Comparison of ENCODE assay signal across 14 mouse cellular contexts in the genomic region with DNA sequence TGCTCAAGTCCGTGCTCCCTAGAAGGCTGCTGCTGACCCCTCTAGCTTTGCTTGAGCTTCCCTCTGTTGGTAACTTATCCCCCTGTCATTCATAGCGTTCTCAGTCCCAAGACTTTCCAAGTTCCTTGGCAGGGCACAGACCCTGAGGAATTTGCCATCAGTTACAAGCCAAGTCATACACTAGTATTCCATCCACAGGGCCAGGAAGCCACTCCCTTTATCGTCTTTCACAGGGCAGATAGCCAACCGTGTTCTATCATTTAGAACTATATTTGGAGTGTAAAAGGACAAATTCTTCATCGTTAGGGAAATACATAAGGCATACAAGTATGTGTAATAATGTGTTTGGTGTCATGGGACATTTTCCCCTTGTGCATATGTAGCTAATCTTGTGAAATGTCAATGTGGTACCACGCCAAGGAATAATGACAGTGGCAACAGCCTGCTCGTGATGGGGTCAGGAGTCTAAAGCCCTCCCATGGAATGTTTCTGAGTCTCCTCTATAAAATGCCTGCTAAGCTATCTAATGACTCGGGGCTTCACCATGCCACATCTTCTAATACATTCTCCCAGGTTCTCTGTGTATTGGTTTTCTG.
"Had no signal": no experiment of that assay in that cellular context is flagged by ENCODE, and none has a peak within 500 bp of the region (broad histone marks: within the 10 kb centered on the region; RNA-seq: fewer than 3 reads in every experiment).

No protein-coding gene starts in this region.

- H3K9ac ChIP-seq: limb, embryonic 13.5 days; liver, embryonic 15.5 days; midbrain, embryonic 13.5 days; neural tube, embryonic 15.5 days had no signal

- H3K9me3 ChIP-seq: limb, embryonic 13.5 days; liver, embryonic 15.5 days; midbrain, embryonic 13.5 days; neural tube, embryonic 15.5 days had no signal

- H3K4me3 ChIP-seq: layer of hippocampus, adult 2 months; limb, embryonic 13.5 days; liver, embryonic 15.5 days; midbrain, embryonic 13.5 days; myocyte; neural tube, embryonic 15.5 days had no signal

- H3K4me2 ChIP-seq: limb, embryonic 13.5 days; liver, embryonic 15.5 days; midbrain, embryonic 13.5 days; neural tube, embryonic 15.5 days had no signal

- H3K27me3 ChIP-seq: limb, embryonic 13.5 days; liver, embryonic 15.5 days; midbrain, embryonic 13.5 days; neural tube, embryonic 15.5 days had no signal

- H3K4me1 ChIP-seq: limb, embryonic 13.5 days; liver, embryonic 15.5 days had no signal

- DNase-seq: kidney, adult 18-20 months; kidney, postnatal 10 days; kidney, postnatal 4 days; left cerebral cortex, postnatal 4 days; right cerebral cortex, adult 18-20 months; right cerebral cortex, postnatal 25 days; thymus, postnatal 14 days had no signal

- H3K36me3 ChIP-seq: limb, embryonic 13.5 days; liver, embryonic 15.5 days; midbrain, embryonic 13.5 days; neural tube, embryonic 15.5 days had no signal

- H3K27ac ChIP-seq: layer of hippocampus, adult 2 months; limb, embryonic 13.5 days; liver, embryonic 15.5 days; midbrain, embryonic 13.5 days; neural tube, embryonic 15.5 days; stomach, postnatal 0 days had no signal

- ATAC-seq: midbrain, embryonic 13.5 days had no signal
